Mouse (Mus musculus) ES-E14 (cell line): ENCODE measurements at regions not wholly inside any gene's neighbourhood (a gene's known extent, or its start where the extent isn't known, plus 50 kb on each side); places are given as distances from the start of the nearest gene placed in this dataset.

Experiments used
- CHD2 ChIP-seq: IDR thresholded peaks from 2 replicates; pipeline ENCODE4 v1.6.1; 2014; ENCODE audit warnings: mild to moderate bottlenecking, low read depth, low read length, inconsistent platforms
- HCFC1 ChIP-seq: IDR thresholded peaks from 2 replicates; pipeline ENCODE4 v1.6.1; 2012; ENCODE audit warnings: low read length, inconsistent platforms, borderline replicate concordance; ENCODE audit not compliant: insufficient read depth
- ZC3H11A ChIP-seq: IDR thresholded peaks from 2 replicates; pipeline ENCODE4 v1.6.1; 2012; ENCODE audit warnings: low read depth, mild to moderate bottlenecking, inconsistent platforms, low read length, borderline replicate concordance
- ZNF384 ChIP-seq: IDR thresholded peaks from 2 replicates; pipeline ENCODE4 v1.6.1; 2012; ENCODE audit warnings: low read depth, low read length, inconsistent platforms

DNA sequence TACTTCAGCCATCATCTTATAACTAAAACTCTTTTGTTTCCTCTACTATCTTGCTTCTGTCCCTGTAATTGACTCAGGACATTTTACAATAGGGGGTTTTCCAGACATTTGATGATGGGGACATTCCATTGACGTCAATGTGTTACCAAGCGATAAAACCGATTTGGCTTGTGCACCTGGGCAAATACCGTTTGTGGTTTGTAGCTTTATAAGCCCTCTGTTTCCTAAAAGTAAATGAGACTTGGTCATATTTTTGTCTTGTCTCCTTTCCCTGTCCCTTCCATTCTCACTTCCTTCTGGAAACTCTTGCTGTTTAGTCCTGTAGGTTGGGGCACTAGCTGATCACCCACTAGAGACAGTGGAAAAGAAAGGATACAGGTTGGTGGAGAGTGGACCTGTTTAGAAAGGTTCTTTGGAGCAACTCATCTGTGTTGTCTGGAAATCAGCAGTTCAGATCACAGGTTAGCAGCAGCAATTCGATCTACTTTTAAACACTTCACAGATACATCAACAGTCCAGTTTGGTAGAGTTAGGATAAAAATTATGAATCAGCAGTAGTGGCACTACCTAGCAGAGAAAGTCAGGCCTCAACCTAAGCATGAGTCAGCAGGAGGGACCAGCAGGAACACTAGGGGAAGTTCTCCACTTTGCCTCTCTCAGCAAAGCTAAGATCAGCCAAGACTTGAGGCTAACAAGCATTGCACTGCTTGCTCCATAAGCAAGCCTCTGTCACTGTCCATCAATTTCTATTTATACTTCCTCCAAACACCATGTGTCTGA, 156.6 kb downstream of the Tmem161b start:
- TF ChIP-seq ZNF384 (no peak), HCFC1 (no peak), ZC3H11A (no peak), CHD2 (no peak)
